9 mouse cellular contexts compared by ENCODE assay signal in genomic region chr6:30460750-30461446, GRCm38 (mm10). TPM values are rescaled to one million over a fixed set of nuclear protein-coding genes. Genes with fewer than 3 reads are reported as not detected.
DNase-seq lines count a peak whose midpoint lies in the region; ATAC-seq lines count a peak whose summit lies in the region.
"Had no signal": no experiment of that assay in that cellular context is flagged by ENCODE, and none has a peak within 500 bp of the region (broad histone marks: within the 10 kb centered on the region; RNA-seq: fewer than 3 reads in every experiment).

No protein-coding gene starts in this region.

- no peaks in the 10 kb centered on the region for H3K27me3 ChIP-seq in forebrain, embryonic 15.5 days
- H3K27me3 ChIP-seq in hindbrain, embryonic 14.5 days (ENCODE audit: control insufficient read depth, insufficient read depth, low read length): no peaks in the 10 kb centered on the region
- H3K27me3 ChIP-seq in lung, embryonic 15.5 days: no peaks in the 10 kb centered on the region

- H3K36me3 ChIP-seq in forebrain, embryonic 15.5 days: no peaks in the 10 kb centered on the region
- H3K36me3 ChIP-seq in hindbrain, embryonic 14.5 days (replicated peaks; ENCODE audit: control insufficient read depth, insufficient read depth): no peaks in the 10 kb centered on the region
- H3K36me3 ChIP-seq in lung, embryonic 15.5 days: no peaks in the 10 kb centered on the region
- H3K36me3 ChIP-seq: G1E had no signal

- no peak overlapping the region; the same call in 1 of the 2 replicates for H3K4me3 ChIP-seq in forebrain, embryonic 15.5 days
- H3K4me3 ChIP-seq in hindbrain, embryonic 14.5 days (replicated peaks; ENCODE audit: low read length): no peak overlapping the region
- H3K4me3 ChIP-seq in lung, embryonic 15.5 days: peak overlapping the region; percentile 5; the same call in 1 of the 2 replicates

- H3K27ac ChIP-seq in forebrain, embryonic 15.5 days (replicated peaks): peak overlapping the region; percentile 97
- peak overlapping the region; percentile 97 for H3K27ac ChIP-seq in hindbrain, embryonic 14.5 days
- peak overlapping the region; percentile 97 for H3K27ac ChIP-seq in lung, embryonic 15.5 days

- 5% methylated on average over 18 of the region's 19 CpGs for WGBS in forebrain, embryonic 15.5 days
- 13% methylated on average over 18 of the region's 19 CpGs for WGBS in hindbrain, embryonic 14.5 days
- WGBS in lung, embryonic 15.5 days: 13% methylated on average over 19 of the region's 19 CpGs

- peak; percentile 94 for ATAC-seq in forebrain, embryonic 15.5 days (replicated peaks)
- ATAC-seq in hindbrain, embryonic 14.5 days (ENCODE audit: low FRiP score): peak; percentile 93
- ATAC-seq in lung, embryonic 15.5 days (ENCODE audit: borderline replicate concordance, extremely low read depth, low FRiP score, low TSS enrichment): peak; percentile 83
- no peak for ATAC-seq in erythroid progenitor cell, adult 5-6 weeks (replicated peaks; ENCODE audit: low FRiP score, poor library complexity, severe bottlenecking)

- peak overlapping the region; percentile 81 for H3K4me2 ChIP-seq in forebrain, embryonic 15.5 days (replicated peaks)
- H3K4me2 ChIP-seq in hindbrain, embryonic 14.5 days (replicated peaks): peak overlapping the region; percentile 58
- H3K4me2 ChIP-seq in lung, embryonic 15.5 days: peak overlapping the region; percentile 82

- peaks cover 31% of the 10 kb centered on the region for H3K4me1 ChIP-seq in forebrain, embryonic 15.5 days
- H3K4me1 ChIP-seq in hindbrain, embryonic 14.5 days (replicated peaks; ENCODE audit: control insufficient read depth, insufficient read depth, low read length): peaks cover 40% of the 10 kb centered on the region
- H3K4me1 ChIP-seq in lung, embryonic 15.5 days: peaks cover 34% of the 10 kb centered on the region

- peak overlapping the region; percentile 69 for H3K9ac ChIP-seq in forebrain, embryonic 15.5 days (replicated peaks)
- H3K9ac ChIP-seq in hindbrain, embryonic 14.5 days: peak overlapping the region; percentile 68
- peak overlapping the region; percentile 53 for H3K9ac ChIP-seq in lung, embryonic 15.5 days

- peak; percentile 34 for DNase-seq in CD4-positive helper T cell, adult 2 months (ENCODE audit: low read depth, low spot score)
- peak; percentile 87 for DNase-seq in cerebellum, adult 11 months
- DNase-seq in hindbrain, embryonic 14.5 days (ENCODE audit: low spot score): peak; percentile 91
- DNase-seq in layer of hippocampus, postnatal 10 days (ENCODE audit: low spot score in 2 of 2): peak; percentile 69 to 78
- DNase-seq in right cerebral cortex, adult 18-20 months: peak; percentile 91

- no peaks in the 10 kb centered on the region for H3K9me3 ChIP-seq in forebrain, embryonic 15.5 days
- H3K9me3 ChIP-seq in hindbrain, embryonic 14.5 days (ENCODE audit: control insufficient read depth, low read length): no peaks in the 10 kb centered on the region
- no peaks in the 10 kb centered on the region for H3K9me3 ChIP-seq in lung, embryonic 15.5 days
- H3K9me3 ChIP-seq: G1E had no signal

RNA-seq across cellular contexts. Expression of gene Tmem209, which starts 48.7 kb away (rescaled TPM):
- 32.6 and 34.1 TPM in 2 replicates for polyA plus RNA-seq in forebrain, embryonic 15.5 days (2015; fragmentation: Nextera tagmentation; extraction: Ambion mirVana)
- polyA plus RNA-seq in hindbrain, embryonic 14.5 days (2014; fragmentation: Nextera tagmentation; extraction: Ambion mirVana): 32.9 and 33.2 TPM in 2 replicates
- 10 to 100 TPM; 16.2 to 19.4 TPM for total RNA-seq in layer of hippocampus, postnatal 10 days (2021)
- 35.3 and 39.6 TPM in 2 replicates for polyA plus RNA-seq in lung, embryonic 15.5 days (2015; fragmentation: Nextera tagmentation; extraction: Ambion mirVana)
- 54.5 and 55.5 TPM in 2 replicates for total RNA-seq in erythroid progenitor cell, adult 5-6 weeks (2015; ENCODE audit: low replicate concordance)
- 47.7 and 61.2 TPM in 2 replicates for total RNA-seq in erythroid progenitor cell, adult 5-6 weeks (2017; ENCODE audit: low replicate concordance)

RNA-seq across cellular contexts. Expression of gene Ssmem1, which starts 48.8 kb away (rescaled TPM):
- 0.14 TPM in 1 of 2 replicates, not detected in the other for polyA plus RNA-seq in forebrain, embryonic 15.5 days (2015; fragmentation: Nextera tagmentation; extraction: Ambion mirVana)
- 0.19 TPM in 1 of 2 replicates, not detected in the other for polyA plus RNA-seq in hindbrain, embryonic 14.5 days (2014; fragmentation: Nextera tagmentation; extraction: Ambion mirVana)
- total RNA-seq in layer of hippocampus, postnatal 10 days (2021): 1 to 10 TPM in 1 of 2 experiments, under 1 TPM in 1; 0.83 to 1.1 TPM
- polyA plus RNA-seq in lung, embryonic 15.5 days (2015; fragmentation: Nextera tagmentation; extraction: Ambion mirVana): 0.12 TPM in 1 of 2 replicates, not detected in the other
- total RNA-seq in erythroid progenitor cell, adult 5-6 weeks (2015; ENCODE audit: low replicate concordance): not detected in 2 replicates
- total RNA-seq in erythroid progenitor cell, adult 5-6 weeks (2017; ENCODE audit: low replicate concordance): not detected in 2 replicates
- polyA plus RNA-seq: G1E had no signal

RNA-seq across cellular contexts. Expression of gene Klhdc10, which starts 59.2 kb away (rescaled TPM):
- 33.0 and 35.1 TPM in 2 replicates for polyA plus RNA-seq in forebrain, embryonic 15.5 days (2015; fragmentation: Nextera tagmentation; extraction: Ambion mirVana)
- polyA plus RNA-seq in hindbrain, embryonic 14.5 days (2014; fragmentation: Nextera tagmentation; extraction: Ambion mirVana): 51.1 and 63.1 TPM in 2 replicates
- 100 to 1,000 TPM; 132 to 157 TPM for total RNA-seq in layer of hippocampus, postnatal 10 days (2021)
- polyA plus RNA-seq in lung, embryonic 15.5 days (2015; fragmentation: Nextera tagmentation; extraction: Ambion mirVana): 21.5 and 23.2 TPM in 2 replicates
- 15.5 and 15.9 TPM in 2 replicates for total RNA-seq in erythroid progenitor cell, adult 5-6 weeks (2015; ENCODE audit: low replicate concordance)
- total RNA-seq in erythroid progenitor cell, adult 5-6 weeks (2017; ENCODE audit: low replicate concordance): 18.1 and 23.1 TPM in 2 replicates

Comparison
In these comparisons a context has a peak if more than half of its experiments do, and no peak if none do; other contexts are left out.
1. DNase-seq: peak in every context shown above with its lines; median percentile 91 in hindbrain, embryonic 14.5 days; 91 in right cerebral cortex, adult 18-20 months; 87 in cerebellum, adult 11 months; 74 in layer of hippocampus, postnatal 10 days; 34 in CD4-positive helper T cell, adult 2 months.